Mouse (Mus musculus): ENCODE results near the gene Ubn2. TPM values are rescaled to one million over a fixed set of nuclear protein-coding genes. Genes with fewer than 3 reads are reported as not detected.

Gene Ubn2
- polyA plus RNA-seq, 1 experiment, result 0.46 TPM

DNA sequence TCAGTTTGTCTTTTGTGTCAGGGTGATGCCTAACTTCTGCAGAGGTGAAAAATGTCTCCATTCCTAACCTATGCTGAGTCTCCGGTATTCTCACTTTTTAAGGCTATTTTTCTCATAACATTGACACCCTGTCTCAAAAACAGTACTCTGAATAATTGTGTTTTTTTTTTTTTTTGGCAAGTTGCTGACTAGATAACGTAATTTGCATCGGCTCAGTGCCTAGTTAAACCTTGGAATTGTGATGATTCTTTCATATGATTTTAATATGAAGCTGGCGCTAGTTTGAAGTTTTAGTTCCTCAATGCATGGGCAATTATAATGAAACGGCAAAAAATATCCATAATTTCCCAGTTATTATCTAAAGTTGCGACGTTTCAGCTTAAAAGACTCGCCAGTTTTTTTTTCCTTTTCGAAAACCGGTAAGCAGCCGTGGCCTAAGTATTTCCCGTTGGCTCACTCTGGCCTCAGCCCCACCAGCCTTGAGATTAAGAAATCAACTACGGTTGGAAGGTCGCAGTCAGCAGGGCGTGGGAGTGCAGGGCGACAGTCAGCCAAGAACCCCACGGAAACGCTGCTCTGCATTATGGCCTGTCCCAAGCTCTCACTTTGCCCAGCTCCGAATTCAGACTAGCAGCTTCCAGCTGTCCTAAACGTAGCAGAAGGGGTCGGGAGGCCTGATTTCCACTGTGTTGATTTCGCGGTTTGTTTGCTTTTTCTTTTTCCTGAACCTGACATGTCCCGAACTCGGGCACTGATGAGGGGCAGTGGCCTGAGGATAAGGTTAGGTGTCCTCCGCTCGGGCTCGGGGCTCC is 116.7 kb downstream of the Ubn2 start:
- TF ChIP-seq TAL1 (IDR thresholded peaks at IDR 0.05; ENCODE audit: low read length) (no peak), GATA1 (IDR thresholded peaks at IDR 0.05; ENCODE audit: low read length) (no peak)
- Histone ChIP-seq H3K36me3 (ENCODE audit: control insufficient read depth) (peaks cover 24% of the 10 kb centered on the region), H3K4me1 (ENCODE audit: control insufficient read depth) (peaks cover 37% of the 10 kb centered on the region), H3K27me3 (ENCODE audit: control insufficient read depth) (no peaks in the 10 kb centered on the region), H3K9me3 (ENCODE audit: control insufficient read depth, low read length) (no peaks in the 10 kb centered on the region), H3K4me3 (replicated peaks) (peak overlapping the region; percentile 78)

GRCm38 (mm10) chr6:38551062-38551988 is 117.6 kb downstream of the Ubn2 start, which contains the start of gene Luc7l2:
Gene Luc7l2 (plus strand): TSS chr6:38551334.
- Histone ChIP-seq H3K4me1 (ENCODE audit: control insufficient read depth) (peaks cover 43% of the 10 kb centered on the region), H3K36me3 (ENCODE audit: control insufficient read depth) (peaks cover 33% of the 10 kb centered on the region), H3K4me3 (replicated peaks) (peak within 1 kb of the TSS; percentile 78), H3K9me3 (ENCODE audit: control insufficient read depth, low read length) (no peaks in the 10 kb centered on the region), H3K27me3 (ENCODE audit: control insufficient read depth) (no peaks in the 10 kb centered on the region)
- TF ChIP-seq GATA1 (IDR thresholded peaks at IDR 0.05; ENCODE audit: low read length) (no peak), TAL1 (IDR thresholded peaks at IDR 0.05; ENCODE audit: low read length) (no peak)

GRCm38 (mm10) chr6:38551989-38552635 is 118.4 kb downstream of the Ubn2 start:
- Histone ChIP-seq H3K36me3 (ENCODE audit: control insufficient read depth) (peaks cover 41% of the 10 kb centered on the region), H3K27me3 (ENCODE audit: control insufficient read depth) (no peaks in the 10 kb centered on the region), H3K4me1 (ENCODE audit: control insufficient read depth) (peaks cover 43% of the 10 kb centered on the region), H3K9me3 (ENCODE audit: control insufficient read depth, low read length) (no peaks in the 10 kb centered on the region), H3K4me3 (replicated peaks) (peak overlapping the region; percentile 78)
- TF ChIP-seq GATA1 (IDR thresholded peaks at IDR 0.05; ENCODE audit: low read length) (no peak), TAL1 (IDR thresholded peaks at IDR 0.05; ENCODE audit: low read length) (no peak)

DNA sequence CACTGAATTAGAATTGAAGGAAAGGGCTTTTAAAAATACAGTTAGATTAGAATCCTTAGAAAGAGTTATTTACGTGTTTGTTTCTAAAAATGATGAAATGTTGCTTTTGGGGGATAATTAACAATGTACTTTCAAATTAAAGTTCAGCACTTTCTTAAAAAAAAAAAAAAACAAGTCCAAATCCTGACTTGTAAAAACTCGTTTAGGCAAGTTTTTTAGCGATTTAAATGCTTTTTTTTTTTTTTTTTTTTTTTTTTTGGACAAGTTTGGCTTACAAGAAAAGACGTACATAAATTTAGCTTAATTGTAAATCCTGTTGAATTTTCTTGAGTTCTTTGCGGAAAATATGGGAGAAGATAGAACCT is 118.9 kb downstream of the Ubn2 start:
- Histone ChIP-seq H3K4me1 (ENCODE audit: control insufficient read depth) (peaks cover 47% of the 10 kb centered on the region), H3K9me3 (ENCODE audit: control insufficient read depth, low read length) (no peaks in the 10 kb centered on the region), H3K4me3 (replicated peaks) (peak overlapping the region; percentile 78), H3K27me3 (ENCODE audit: control insufficient read depth) (no peaks in the 10 kb centered on the region), H3K36me3 (ENCODE audit: control insufficient read depth) (peaks cover 46% of the 10 kb centered on the region)
- no peak for TF ChIP-seq GATA1 (IDR thresholded peaks at IDR 0.05; ENCODE audit: low read length)
- TF ChIP-seq TAL1 (IDR thresholded peaks at IDR 0.05; ENCODE audit: low read length), result no peak

Other genes with a start within 250 kb of the Ubn2 start
- under 0.01 TPM in 2 replicates for gene D630045J12Rik, start 179.9 kb upstream of the Ubn2 start, polyA plus RNA-seq (2012)
- 0.07 and 0.11 TPM in 2 replicates for gene Zc3hav1l, start 134.7 kb upstream of the Ubn2 start, polyA plus RNA-seq (2012)
- gene Zc3hav1, start 79.3 kb upstream of the Ubn2 start, polyA plus RNA-seq (2012), result 2.4 and 3.3 TPM in 2 replicates
- not detected in 2 replicates for gene Ttc26, start 52.5 kb upstream of the Ubn2 start, polyA plus RNA-seq (2012)
- 12.2 and 18.4 TPM in 2 replicates for gene Fmc1, start 99.6 kb downstream of the Ubn2 start, polyA plus RNA-seq (2012)
- 10.0 and 12.5 TPM in 2 replicates for gene Luc7l2, start 117.4 kb downstream of the Ubn2 start, polyA plus RNA-seq (2012)
- gene Klrg2, start 203.3 kb downstream of the Ubn2 start, polyA plus RNA-seq (2012), result not detected in 2 replicates
- 0.05 and 0.12 TPM in 2 replicates for gene Clec2l, start 229.1 kb downstream of the Ubn2 start, polyA plus RNA-seq (2012)

Measured in erythroblast, embryonic 14.5 days (primary cell).